Mouse (Mus musculus) erythroblast, embryonic 14.5 days (primary cell): ENCODE measurements around the gene Nell2.
"Not testable (repeated sequence)": the region's sequence is repeated elsewhere in the genome, so short reads cannot be mapped to it uniquely, and the experiment has no call there.

Source experiments
- GATA1 ChIP-seq: IDR thresholded peaks from 2 replicates; pipeline ENCODE4 v1.6.1; 2012; ENCODE audit warnings: low read length, inconsistent platforms, mixed read lengths
- TAL1 ChIP-seq: IDR thresholded peaks from 3 replicates; pipeline ENCODE4 v1.6.1; 2012; ENCODE audit warnings: low read length, inconsistent platforms, mixed read lengths

DNA sequence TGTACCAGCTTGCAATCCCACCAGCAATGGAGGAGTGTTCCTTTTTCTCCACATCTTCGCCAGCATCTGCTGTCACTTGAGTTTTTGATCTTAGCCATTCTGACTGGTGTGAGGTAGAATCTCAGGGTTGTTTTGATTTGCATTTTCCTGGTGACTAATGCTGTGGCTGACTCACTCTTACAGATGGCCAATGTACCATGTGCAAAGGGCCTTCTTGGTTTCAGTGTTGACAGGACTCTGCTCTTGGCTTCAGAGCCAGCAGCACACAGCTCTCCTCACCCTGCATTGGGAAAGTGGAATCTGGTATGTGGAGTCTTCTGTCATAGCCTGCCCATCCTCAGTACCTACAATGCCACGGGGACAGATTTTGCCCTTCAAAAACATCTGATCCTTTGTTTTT, 15.1 kb downstream of the Nell2 start:
- not testable (repeated sequence) for TF ChIP-seq TAL1, GATA1
